Mouse (Mus musculus) limb, embryonic 10.5 days (tissue): ENCODE measurements around the gene Cry2. TPM values are rescaled to one million over a fixed set of nuclear protein-coding genes. Genes with fewer than 3 reads are reported as not detected.
"Not testable (repeated sequence)": the region's sequence is repeated elsewhere in the genome, so short reads cannot be mapped to it uniquely, and the experiment has no call there.

Experiments
- DNase-seq: peaks from one replicate; pipeline ENCODE4 v3.0.0-alpha.2; 2017; ENCODE audit warnings: low spot score
- H3K27ac ChIP-seq: fragments of 300-500 bp; sonication (generic); 2 replicates; pipeline ENCODE4 v1.5.1; 2016; ENCODE audit warnings: mild to moderate bottlenecking
- H3K27me3 ChIP-seq: fragments of 300-500 bp; sonication (generic); 2 replicates; pipeline ENCODE4 v1.6.1; 2016; ENCODE audit warnings: low read depth, mild to moderate bottlenecking; ENCODE audit not compliant: poor library complexity, severe bottlenecking
- H3K36me3 ChIP-seq: fragments of 300-500 bp; sonication (generic); 2 replicates; pipeline ENCODE4 v1.6.1; 2016; ENCODE audit warnings: mild to moderate bottlenecking, moderate library complexity
- H3K4me1 ChIP-seq: fragments of 300-500 bp; sonication (generic); 2 replicates; pipeline ENCODE4 v1.6.1; 2016
- H3K4me3 ChIP-seq: fragments of 300-500 bp; sonication (generic); 2 replicates; pipeline ENCODE4 v1.5.1; 2016; ENCODE audit warnings: mild to moderate bottlenecking, moderate library complexity
- H3K9me3 ChIP-seq: fragments of 300-500 bp; sonication (generic); replicated peaks from 2 replicates; pipeline ENCODE4 v1.6.1; 2016; ENCODE audit warnings: mild to moderate bottlenecking
- WGBS: fragments of 180-500 bp; shearing (Covaris S2); methylation state at CpG from one replicate; pipeline ENCODE4 v1.1.7; 2016; 5-methylcytosine and 5-hydroxymethylcytosine counted together
- polyA plus RNA-seq: library from polyadenylated mRNA; unstranded; fragments of >200 nt; fragmentation: Nextera tagmentation; extraction: Ambion mirVana; gene quantifications from 2 replicates; pipeline ENCODE4 v1.2.1, GENCODE M21; 2016

Gene Cry2
- 19.0 and 25.2 TPM in 2 replicates for polyA plus RNA-seq

GRCm38 (mm10) chr2:92433578-92434374, at the start of gene Cry2:
Gene Cry2, minus strand, starts transcription at chr2:92434043.
- Histone ChIP-seq H3K36me3 (no peaks in the 10 kb centered on the region), H3K4me3 (peak within 1 kb of the TSS; percentile 74), H3K9me3 (no peaks in the 10 kb centered on the region), H3K4me1 (peaks cover 39% of the 10 kb centered on the region), H3K27me3 (no peaks in the 10 kb centered on the region), H3K27ac (peak within 1 kb of the TSS; percentile 82)
- under 1% methylated on average over 76 of the region's 76 CpGs for WGBS
- peak; percentile 97 for DNase-seq

GRCm38 (mm10) chr2:92483505-92483904, 49.7 kb upstream of the Cry2 start:
- no peak overlapping the region for H3K4me3 ChIP-seq
- 45% methylated on average over 5 of the region's 5 CpGs for WGBS
- no peaks in the 10 kb centered on the region for H3K36me3 ChIP-seq
- peaks cover 8% of the 10 kb centered on the region; the same call in 1 of the 2 replicates for H3K4me1 ChIP-seq
- no peak overlapping the region for H3K27ac ChIP-seq
- no peaks in the 10 kb centered on the region for H3K9me3 ChIP-seq
- H3K27me3 ChIP-seq, result peaks cover 53% of the 10 kb centered on the region
- DNase-seq, result no peak

- H3K27me3 ChIP-seq, result peaks cover 53% of the 10 kb centered on the region
- DNase-seq, result no peak
- WGBS, result 40% methylated on average over 1 of the region's 1 CpGs
- H3K9me3 ChIP-seq, result no peaks in the 10 kb centered on the region
- H3K4me1 ChIP-seq, result peaks cover 8% of the 10 kb centered on the region; the same call in 1 of the 2 replicates
- no peaks in the 10 kb centered on the region for H3K36me3 ChIP-seq
- H3K4me3 ChIP-seq, result no peak overlapping the region
- H3K27ac ChIP-seq, result no peak overlapping the region
These were observed 48.7 kb upstream of the Cry2 start for GRCm38 (mm10) chr2:92482551-92482950.

- WGBS, result 94% methylated on average over 4 of the region's 4 CpGs
- no peaks in the 10 kb centered on the region for H3K4me1 ChIP-seq
- H3K9me3 ChIP-seq, result no peaks in the 10 kb centered on the region
- H3K27me3 ChIP-seq, result peaks cover 16% of the 10 kb centered on the region
- no peaks in the 10 kb centered on the region for H3K36me3 ChIP-seq
- H3K27ac ChIP-seq, result no peak overlapping the region
- H3K4me3 ChIP-seq, result no peak overlapping the region
- no peak for DNase-seq
These were observed 44.5 kb upstream of the Cry2 start for GRCm38 (mm10) chr2:92478313-92478688.

- H3K36me3 ChIP-seq, result no peaks in the 10 kb centered on the region
- peaks cover 11% of the 10 kb centered on the region for H3K27me3 ChIP-seq
- no peak overlapping the region for H3K27ac ChIP-seq
- H3K4me3 ChIP-seq, result no peak overlapping the region
- H3K9me3 ChIP-seq, result no peaks in the 10 kb centered on the region
- no peak for DNase-seq
- 89% methylated on average over 12 of the region's 12 CpGs for WGBS
- no peaks in the 10 kb centered on the region for H3K4me1 ChIP-seq
These were observed 43.9 kb upstream of the Cry2 start for GRCm38 (mm10) chr2:92477672-92478312.

GRCm38 (mm10) chr2:92476580-92476979, 42.7 kb upstream of the Cry2 start:
- not testable (repeated sequence) for H3K9me3 ChIP-seq, H3K27me3 ChIP-seq, DNase-seq, H3K4me3 ChIP-seq, H3K36me3 ChIP-seq, H3K4me1 ChIP-seq, H3K27ac ChIP-seq
- 87% methylated on average over 7 of the region's 7 CpGs for WGBS

- DNase-seq, result no peak
- H3K4me3 ChIP-seq, result no peak overlapping the region
- no peak overlapping the region for H3K27ac ChIP-seq
- 61% methylated on average over 2 of the region's 2 CpGs for WGBS
- no peaks in the 10 kb centered on the region for H3K9me3 ChIP-seq
- no peaks in the 10 kb centered on the region for H3K27me3 ChIP-seq
- no peaks in the 10 kb centered on the region for H3K36me3 ChIP-seq
- H3K4me1 ChIP-seq, result no peaks in the 10 kb centered on the region
These were observed 41.9 kb upstream of the Cry2 start for GRCm38 (mm10) chr2:92475711-92476110.

GRCm38 (mm10) chr2:92474920-92475319, 41.1 kb upstream of the Cry2 start:
- 74% methylated on average over 3 of the region's 3 CpGs for whole genome bisulfite sequencing
- DNase-seq, result no peak
- Histone ChIP-seq H3K4me3 (no peak overlapping the region), H3K9me3 (no peaks in the 10 kb centered on the region), H3K36me3 (no peaks in the 10 kb centered on the region), H3K4me1 (no peaks in the 10 kb centered on the region), H3K27ac (no peak overlapping the region), H3K27me3 (no peaks in the 10 kb centered on the region)

GRCm38 (mm10) chr2:92471886-92472670, 38.2 kb upstream of the Cry2 start:
- DNase-seq, result no peak
- 86% methylated on average over 12 of the region's 12 CpGs for WGBS

GRCm38 (mm10) chr2:92464690-92465089, 30.8 kb upstream of the Cry2 start:
- no peak overlapping the region for H3K4me3 ChIP-seq
- H3K36me3 ChIP-seq, result no peaks in the 10 kb centered on the region
- H3K4me1 ChIP-seq, result peaks cover 9% of the 10 kb centered on the region
- H3K27ac ChIP-seq, result no peak overlapping the region
- no peaks in the 10 kb centered on the region for H3K9me3 ChIP-seq
- DNase-seq, result no peak
- H3K27me3 ChIP-seq, result peaks cover 32% of the 10 kb centered on the region
- WGBS, result 80% methylated on average over 3 of the region's 3 CpGs

More at GRCm38 (mm10) chr2:92471886-92472670, 38.2 kb upstream of the Cry2 start:
- no peak overlapping the region for H3K27ac ChIP-seq
- H3K4me3 ChIP-seq, result no peak overlapping the region
- H3K4me1 ChIP-seq, result no peaks in the 10 kb centered on the region
- H3K36me3 ChIP-seq, result no peaks in the 10 kb centered on the region
- no peaks in the 10 kb centered on the region for H3K27me3 ChIP-seq
- no peaks in the 10 kb centered on the region for H3K9me3 ChIP-seq

GRCm38 (mm10) chr2:92461215-92461614, 27.4 kb upstream of the Cry2 start:
- no peak overlapping the region for H3K27ac ChIP-seq
- DNase-seq, result no peak
- H3K27me3 ChIP-seq, result peaks cover 34% of the 10 kb centered on the region
- no peak overlapping the region for H3K4me3 ChIP-seq
- no peaks in the 10 kb centered on the region for H3K9me3 ChIP-seq
- H3K36me3 ChIP-seq, result no peaks in the 10 kb centered on the region
- 84% methylated on average over 1 of the region's 1 CpGs for WGBS
- peaks cover 38% of the 10 kb centered on the region for H3K4me1 ChIP-seq

GRCm38 (mm10) chr2:92459921-92460707, 26.3 kb upstream of the Cry2 start, which contains the start of gene Slc35c1:
Gene Slc35c1, minus strand, starts transcription at chr2:92460538.
- DNase-seq, result no peak
- WGBS, result 2% methylated on average over 34 of the region's 34 CpGs
- H3K4me1 ChIP-seq, result peaks cover 46% of the 10 kb centered on the region

More at GRCm38 (mm10) chr2:92459921-92460707, 26.3 kb upstream of the Cry2 start, which contains the start of gene Slc35c1:
- Histone ChIP-seq H3K36me3 (no peaks in the 10 kb centered on the region), H3K27me3 (peaks cover 34% of the 10 kb centered on the region), H3K9me3 (no peaks in the 10 kb centered on the region), H3K27ac (peak within 1 kb of the TSS; percentile 84), H3K4me3 (peak within 1 kb of the TSS; percentile 85)
